In genomic region chr1:167660521-167661101, GRCm38 (mm10) we compare ENCODE assay signal across 8 mouse cellular contexts. TPM values are rescaled to one million over a fixed set of nuclear protein-coding genes. Genes with fewer than 3 reads are reported as not detected.
DNase-seq lines count a peak whose midpoint lies in the region; ATAC-seq lines count a peak whose summit lies in the region.

No protein-coding gene starts in this region.

- H3K27ac ChIP-seq in hindbrain, embryonic 10.5 days, result no peak overlapping the region
- no peak overlapping the region for H3K27ac ChIP-seq in midbrain, embryonic 12.5 days (replicated peaks)

- peak overlapping the region; percentile 52 for H3K4me2 ChIP-seq in midbrain, embryonic 12.5 days (replicated peaks)

- peak overlapping the region; percentile 45 for H3K4me3 ChIP-seq in hindbrain, embryonic 10.5 days
- peak overlapping the region; percentile 32 for H3K4me3 ChIP-seq in midbrain, embryonic 12.5 days

- peak; percentile 96 for DNase-seq in Muller cell, postnatal 12 days (ENCODE audit: inconsistent ontology term)
- DNase-seq in cerebellum, adult 9-10 months, result peak; percentile 14
- DNase-seq in frontal cortex, postnatal 14 days (ENCODE audit: low spot score in 2 of 2), result peak; percentile 19 to 37
- DNase-seq in hindbrain, embryonic 10.5 days (ENCODE audit: low spot score), result peak; percentile 29
- DNase-seq in layer of hippocampus, adult 9-11 months, result peak; percentile 30
- peak; percentile 6 for DNase-seq in telencephalon, adult 2 months (ENCODE audit: low read depth, low spot score)
- DNase-seq in MN1 (ENCODE audit: low spot score), result no peak

- H3K4me1 ChIP-seq in hindbrain, embryonic 10.5 days (replicated peaks), result peaks cover 27% of the 10 kb centered on the region
- peaks cover 23% of the 10 kb centered on the region for H3K4me1 ChIP-seq in midbrain, embryonic 12.5 days

- no peaks in the 10 kb centered on the region for H3K36me3 ChIP-seq in hindbrain, embryonic 10.5 days
- no peaks in the 10 kb centered on the region for H3K36me3 ChIP-seq in midbrain, embryonic 12.5 days

- H3K9ac ChIP-seq in midbrain, embryonic 12.5 days (replicated peaks), result 0 out of 2 replicates have a peak overlapping the region, but pooled peaks have one; percentile 48

- H3K27me3 ChIP-seq in hindbrain, embryonic 10.5 days (ENCODE audit: insufficient read depth, poor library complexity, severe bottlenecking), result peaks cover 71% of the 10 kb centered on the region
- H3K27me3 ChIP-seq in midbrain, embryonic 12.5 days, result peaks cover 51% of the 10 kb centered on the region

- no peaks in the 10 kb centered on the region for H3K9me3 ChIP-seq in hindbrain, embryonic 10.5 days
- H3K9me3 ChIP-seq in midbrain, embryonic 12.5 days, result no peaks in the 10 kb centered on the region

- 0 out of 2 replicates have a peak, but pooled peaks have one; percentile 12 for ATAC-seq in midbrain, embryonic 12.5 days (ENCODE audit: low FRiP score, low read depth)

- whole genome bisulfite sequencing in hindbrain, embryonic 10.5 days, result 1% methylated on average over 21 of the region's 21 CpGs
- WGBS in midbrain, embryonic 12.5 days, result 1% methylated on average over 21 of the region's 21 CpGs

RNA-seq across cellular contexts. Expression of gene Lmx1a, which starts 28.4 kb away (rescaled TPM):
- 11.5 and 16.9 TPM in 2 replicates for polyA plus RNA-seq in hindbrain, embryonic 10.5 days (2016; fragmentation: Nextera tagmentation; extraction: Ambion mirVana)
- polyA plus RNA-seq in midbrain, embryonic 12.5 days (2016; fragmentation: Nextera tagmentation; extraction: Ambion mirVana), result 15.6 and 19.5 TPM in 2 replicates
